Mouse (Mus musculus) T-helper 2 cell (primary cell): ENCODE data around the gene Trarg1.

Source experiments
- in situ Hi-C: fragments of 300-600 bp; cut with MboI, MseI; formaldehyde crosslinking; loops from one replicate; pipeline ENCODE4 v1.15.1; 2025; ENCODE audit warnings: high pct_unique_total_duplicates

Trarg1 gene

GRCm38 (mm10) chr11:76672561-76673384 is 6.8 kb upstream of the Trarg1 start:
- in situ Hi-C loops, result no loop called here

- in situ Hi-C loops, result no loop called here
Observed at GRCm38 (mm10) chr11:76674199-76674598, 5.4 kb upstream of the Trarg1 start.

- in situ Hi-C loops, result no loop called here
Observed at GRCm38 (mm10) chr11:76674704-76675103, 4.9 kb upstream of the Trarg1 start.

GRCm38 (mm10) chr11:76685604-76686003 is 6.0 kb downstream of the Trarg1 start:
- in situ Hi-C loops, result no loop called here

- in situ Hi-C loops, result no loop called here
Observed at GRCm38 (mm10) chr11:76692096-76692495, 12.5 kb downstream of the Trarg1 start.

GRCm38 (mm10) chr11:76695810-76696209 is 16.2 kb downstream of the Trarg1 start:
- in situ Hi-C loops, result no loop called here

GRCm38 (mm10) chr11:76699626-76700025 is 20.0 kb downstream of the Trarg1 start:
- in situ Hi-C loops, result no loop called here

GRCm38 (mm10) chr11:76707656-76708055 is 28.0 kb downstream of the Trarg1 start:
- in situ Hi-C loops, result no loop called here

- in situ Hi-C loops, result no loop called here
Observed at GRCm38 (mm10) chr11:76708066-76708465, 28.5 kb downstream of the Trarg1 start.

- in situ Hi-C loops, result no loop called here
Observed at GRCm38 (mm10) chr11:76708881-76709280, 29.3 kb downstream of the Trarg1 start.

- in situ Hi-C loops, result no loop called here
Observed at GRCm38 (mm10) chr11:76709625-76710452, 30.2 kb downstream of the Trarg1 start.

GRCm38 (mm10) chr11:76717000-76717399 is 37.4 kb downstream of the Trarg1 start:
- in situ Hi-C loops, result no loop called here

- in situ Hi-C loops, result no loop called here
Observed at GRCm38 (mm10) chr11:76723911-76724310, 44.3 kb downstream of the Trarg1 start.

- in situ Hi-C loops, result no loop called here
Observed at GRCm38 (mm10) chr11:76728093-76728492, 48.5 kb downstream of the Trarg1 start.

- in situ Hi-C loops, result no loop called here
Observed at GRCm38 (mm10) chr11:76730650-76731049, 51.0 kb downstream of the Trarg1 start.

GRCm38 (mm10) chr11:76734560-76734959 is 55.0 kb downstream of the Trarg1 start:
- in situ Hi-C loops, result no loop called here

- in situ Hi-C loops, result no loop called here
Observed at GRCm38 (mm10) chr11:76735753-76736324, 56.2 kb downstream of the Trarg1 start.

GRCm38 (mm10) chr11:76739125-76739524 is 59.5 kb downstream of the Trarg1 start:
- in situ Hi-C loops, result no loop called here

GRCm38 (mm10) chr11:76742511-76742910 is 62.9 kb downstream of the Trarg1 start:
- in situ Hi-C loops, result no loop called here

- in situ Hi-C loops, result no loop called here
Observed at GRCm38 (mm10) chr11:76744550-76744949, 64.9 kb downstream of the Trarg1 start.

- in situ Hi-C loops, result no loop called here
Observed at GRCm38 (mm10) chr11:76745921-76746320, 66.3 kb downstream of the Trarg1 start.
